1 mouse cellular context compared by ENCODE assay signal in the genomic region with DNA sequence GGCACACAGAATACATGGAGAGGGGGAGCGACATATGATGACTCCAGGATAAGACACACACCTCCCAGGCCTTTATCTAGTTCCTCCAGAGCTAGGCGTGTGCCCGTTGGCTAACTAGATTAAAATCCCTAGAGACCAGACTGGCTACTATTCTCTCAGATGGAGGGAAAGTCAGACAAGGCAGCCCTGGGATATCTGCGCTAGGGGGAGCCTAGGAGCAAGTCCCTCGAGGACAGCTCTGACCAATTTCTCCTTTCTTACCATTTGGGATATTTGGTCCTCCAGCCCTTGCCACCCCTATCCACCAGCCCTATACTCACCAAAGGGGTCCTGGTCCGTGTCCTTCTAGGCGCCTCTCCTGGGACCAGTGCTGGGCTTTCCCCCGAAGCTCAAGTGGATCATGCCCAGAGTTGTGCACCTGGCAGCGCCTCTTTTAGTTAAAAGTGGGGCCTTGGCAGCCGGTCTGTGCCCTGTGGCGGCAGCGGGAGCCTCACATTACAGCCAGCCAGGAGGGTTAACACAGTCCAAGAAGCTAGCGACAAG.
TF ChIP-seq lines count a peak whose summit lies in the region.

No protein-coding gene starts in this region.

TF ChIP-seq in MEL, 35 proteins besides CTCF, POLR2A, EP300 and RAD21 (continued from another document):
- TF ChIP-seq UBTF (IDR thresholded peaks at IDR 0.05; ENCODE audit: borderline replicate concordance, insufficient read depth, low read depth, low read length) (no peak), MAZ (IDR thresholded peaks at IDR 0.05; ENCODE audit: low read depth, low read length) (0 out of 2 replicates have a peak, but pooled peaks have one; percentile 62), ETS1 (IDR thresholded peaks at IDR 0.05; ENCODE audit: low read depth, low read length) (peak; percentile 89), RCOR1 (IDR thresholded peaks at IDR 0.05; ENCODE audit: low read depth, low read length) (peak; percentile 73), ZMIZ1 (IDR thresholded peaks at IDR 0.05; ENCODE audit: low read depth, low read length) (0 out of 2 replicates have a peak, but pooled peaks have one; percentile 30), JUND (IDR thresholded peaks at IDR 0.05; ENCODE audit: low read depth, low read length) (no peak), USF1 (IDR thresholded peaks at IDR 0.05; ENCODE audit: low read depth, low read length) (no peak), SIN3A (IDR thresholded peaks at IDR 0.05; ENCODE audit: low read length) (peak; percentile 55; the same call in 1 of the 2 replicates), HCFC1 (IDR thresholded peaks at IDR 0.05; ENCODE audit: low read depth, low read length) (0 out of 2 replicates have a peak, but pooled peaks have one; percentile 26), SMC3 (IDR thresholded peaks at IDR 0.05; ENCODE audit: low read depth, low read length) (peak; percentile 81), GATA1 (IDR thresholded peaks at IDR 0.05; ENCODE audit: low read depth, low read length) (peak; percentile 95), POLR2AphosphoS2 (IDR thresholded peaks at IDR 0.05; ENCODE audit: low read length) (no peak), ZKSCAN1 (IDR thresholded peaks at IDR 0.05; ENCODE audit: low read depth, low read length) (no peak), NRF1 (IDR thresholded peaks at IDR 0.05; ENCODE audit: insufficient read depth, low read depth, low read length, poor library complexity, severe bottlenecking) (0 out of 2 replicates have a peak, but pooled peaks have one; percentile 12), CHD1 (IDR thresholded peaks at IDR 0.05; ENCODE audit: low read depth, low read length) (no peak), GABPA (IDR thresholded peaks at IDR 0.05; ENCODE audit: low read depth, low read length) (no peak), TCF12 (IDR thresholded peaks at IDR 0.05; ENCODE audit: low read depth, low read length) (peak; percentile 98), TBP (IDR thresholded peaks at IDR 0.05; ENCODE audit: low read depth, low read length) (no peak), ZNF384 (IDR thresholded peaks at IDR 0.05; ENCODE audit: low read depth, low read length) (no peak), MAFK (IDR thresholded peaks at IDR 0.05; ENCODE audit: borderline replicate concordance, low read depth, low read length) (no peak), POLR2AphosphoS5 (IDR thresholded peaks at IDR 0.05; ENCODE audit: borderline replicate concordance, low read depth, low read length) (no peak), ZC3H11A (IDR thresholded peaks at IDR 0.05; ENCODE audit: low read depth, low read length) (peak; percentile 56), TAL1 (IDR thresholded peaks at IDR 0.05; ENCODE audit: low read length) (peak; percentile 94), NELFE (IDR thresholded peaks at IDR 0.05; ENCODE audit: low read depth, low read length) (no peak)
